Mouse (Mus musculus) CH12.LX (cell line): ENCODE measurements around the gene Gm44502. TPM values are rescaled to one million over a fixed set of nuclear protein-coding genes. Genes with fewer than 3 reads are reported as not detected.

Source experiments
- DNase-seq: peaks from one replicate; pipeline ENCODE4 v3.0.0-alpha.2; 2013; ENCODE audit errors: extremely low read depth
- H3K27ac ChIP-seq: 2 replicates; pipeline ENCODE4 v1.5.1; 2012; ENCODE audit warnings: low read depth, mild to moderate bottlenecking, control low read depth, moderate library complexity; ENCODE audit not compliant: insufficient read depth
- H3K27me3 ChIP-seq: replicated peaks from 2 replicates; pipeline ENCODE3; 2012; ENCODE audit warnings: inconsistent platforms
- H3K36me3 ChIP-seq, 2 experiments: replicated peaks in 1 of 2; 2 replicates each; pipeline versions ENCODE3 to v1.6.1; 2012; ENCODE audit warnings: inconsistent platforms in 1 of 2, low read length in 1 of 2, mild to moderate bottlenecking in 1 of 2, mixed read lengths in 1 of 2, moderate library complexity in 1 of 2; ENCODE audit not compliant: control insufficient read depth in 1 of 2, insufficient read depth in 1 of 2
- H3K4me1 ChIP-seq, 2 experiments: 2 replicates each; pipeline ENCODE4 v1.6.1; 2012; ENCODE audit warnings: inconsistent platforms in 1 of 2, moderate library complexity in 1 of 2; ENCODE audit not compliant: insufficient read depth in 2 of 2, control insufficient read depth in 1 of 2
- H3K4me2 ChIP-seq: 2 replicates; pipeline ENCODE4 v1.6.1; 2012; ENCODE audit warnings: low read depth, mild to moderate bottlenecking, control low read depth; ENCODE audit not compliant: poor library complexity, insufficient read depth, severe bottlenecking
- H3K4me3 ChIP-seq, 3 experiments: fragments of 150-350 bp in 1 of 3; sonication (generic) in 1 of 3; replicated peaks in 1 of 3; 2 replicates each; pipeline versions ENCODE3 to v1.5.1; 2011 to 2012; ENCODE audit warnings: low read depth in 2 of 3, low read length in 2 of 3, mild to moderate bottlenecking in 2 of 3, moderate library complexity in 2 of 3, control low read depth in 1 of 3, improper control_type of control experiment in 1 of 3, inconsistent platforms in 1 of 3, mixed read lengths in 1 of 3; ENCODE audit not compliant: poor library complexity in 1 of 3
- H3K79me2 ChIP-seq: replicated peaks from 2 replicates; pipeline ENCODE4 v1.6.1; 2012; ENCODE audit warnings: mild to moderate bottlenecking, moderate library complexity; ENCODE audit not compliant: control insufficient read depth, poor library complexity, insufficient read depth, severe bottlenecking; ENCODE audit errors: extremely low read depth
- H3K9ac ChIP-seq: 2 replicates; pipeline ENCODE4 v1.6.1; 2012; ENCODE audit warnings: low read depth, mild to moderate bottlenecking, control low read depth, moderate library complexity; ENCODE audit not compliant: insufficient read depth
- H3K9me3 ChIP-seq: replicated peaks from 2 replicates; pipeline ENCODE3; 2012; ENCODE audit warnings: low read length, inconsistent platforms, mixed read lengths
- CHD1 ChIP-seq: IDR thresholded peaks from 2 replicates; pipeline ENCODE4 v1.6.1; 2012; ENCODE audit warnings: low read depth, low read length, improper control_type of control experiment, inconsistent platforms
- ELF1 ChIP-seq: IDR thresholded peaks from 2 replicates; pipeline ENCODE4 v1.6.1; 2014; ENCODE audit warnings: low read depth, mild to moderate bottlenecking, inconsistent platforms, low read length, improper control_type of control experiment
- EP300 ChIP-seq: IDR thresholded peaks from 2 replicates; pipeline ENCODE4 v1.6.1; 2011; ENCODE audit warnings: low read length, improper control_type of control experiment
- ETS1 ChIP-seq: conservative IDR thresholded peaks from 2 replicates; pipeline ENCODE4 v1.6.1; 2012; ENCODE audit warnings: low read depth, mild to moderate bottlenecking, inconsistent platforms, low read length, improper control_type of control experiment, moderate library complexity
- IRF4 ChIP-seq: IDR thresholded peaks from 2 replicates; pipeline ENCODE4 v1.6.1; 2014; ENCODE audit warnings: low read depth, mild to moderate bottlenecking, inconsistent platforms, low read length, improper control_type of control experiment
- JUN ChIP-seq: IDR thresholded peaks from 2 replicates; pipeline ENCODE4 v1.6.1; 2011; ENCODE audit warnings: low read depth, mild to moderate bottlenecking, low read length, improper control_type of control experiment, moderate library complexity; ENCODE audit not compliant: insufficient read depth
- JUND ChIP-seq: conservative IDR thresholded peaks from 2 replicates; pipeline ENCODE4 v1.6.1; 2011; ENCODE audit warnings: low read depth, low read length, improper control_type of control experiment
- MAFK ChIP-seq: IDR thresholded peaks from 2 replicates; pipeline ENCODE4 v1.6.1; 2011; ENCODE audit warnings: low read length, improper control_type of control experiment; ENCODE audit not compliant: insufficient replicate concordance
- MAX ChIP-seq: IDR thresholded peaks from 2 replicates; pipeline ENCODE4 v1.6.1; 2011; ENCODE audit warnings: low read length, improper control_type of control experiment
- MXI1 ChIP-seq: IDR thresholded peaks from 2 replicates; pipeline ENCODE4 v1.6.1; 2011; ENCODE audit warnings: mild to moderate bottlenecking, low read depth, low read length, improper control_type of control experiment
- MYC ChIP-seq: IDR thresholded peaks from 2 replicates; pipeline ENCODE4 v1.6.1; 2011; ENCODE audit warnings: low read depth, mild to moderate bottlenecking, improper control_type of control experiment, low read length
- NELFE ChIP-seq: IDR thresholded peaks from 2 replicates; pipeline ENCODE4 v1.6.1; 2011; ENCODE audit warnings: low read depth, low read length, improper control_type of control experiment
- PAX5 ChIP-seq: IDR thresholded peaks from 2 replicates; pipeline ENCODE4 v1.6.1; 2012; ENCODE audit warnings: low read length, inconsistent platforms, mixed read lengths
- POLR2A ChIP-seq: IDR thresholded peaks from 2 replicates; pipeline ENCODE4 v1.6.1; 2011; ENCODE audit warnings: low read depth, mild to moderate bottlenecking, improper control_type of control experiment, low read length
- POLR2AphosphoS2 ChIP-seq: IDR thresholded peaks from 2 replicates; pipeline ENCODE4 v1.6.1; 2011; ENCODE audit warnings: low read depth, low read length, improper control_type of control experiment
- RCOR1 ChIP-seq: conservative IDR thresholded peaks from 2 replicates; pipeline ENCODE4 v1.6.1; 2012; ENCODE audit warnings: low read depth, mild to moderate bottlenecking, inconsistent platforms, low read length, improper control_type of control experiment
- SMC3 ChIP-seq: IDR thresholded peaks from 2 replicates; pipeline ENCODE4 v1.6.1; 2011; ENCODE audit warnings: low read depth, low read length, improper control_type of control experiment
- ZC3H11A ChIP-seq: IDR thresholded peaks from 2 replicates; pipeline ENCODE4 v1.6.1; 2012; ENCODE audit warnings: low read depth, mild to moderate bottlenecking, inconsistent platforms, low read length, improper control_type of control experiment
- ZKSCAN1 ChIP-seq: IDR thresholded peaks from 2 replicates; pipeline ENCODE4 v1.6.1; 2012; ENCODE audit warnings: low read depth, inconsistent platforms, low read length, improper control_type of control experiment, borderline replicate concordance
- ZNF384 ChIP-seq: IDR thresholded peaks from 2 replicates; pipeline ENCODE4 v1.6.1; 2012; ENCODE audit warnings: low read depth, low read length, improper control_type of control experiment, inconsistent platforms
- dilution Hi-C: fragments of 300-500 bp; cut with MboI; formaldehyde crosslinking; loops from 2 replicates; pipeline ENCODE4 v1.14.3; 2020; ENCODE audit warnings: low sequenced_read_pairs; ENCODE audit not compliant: extremely low pct_unique_long_range_greater_than_20kb, extremely low pct_ligation_motif_present
- in situ Hi-C: fragments of 300-500 bp; cut with MboI; formaldehyde crosslinking; loops from 3 replicates; pipeline ENCODE4 v1.14.3; 2019; ENCODE audit warnings: low sequenced_read_pairs, low pct_ligation_motif_present, low pct_unique_long_range_greater_than_20kb, mixed read lengths
- polyA plus RNA-seq: library from polyadenylated mRNA; unstranded; fragments of >175 nt; gene quantifications from 2 replicates; pipeline ENCODE4 v1.2.1, GENCODE M21; 2012; ENCODE audit warnings: low read depth; ENCODE audit not compliant: insufficient read length
- total RNA-seq, 2 experiments: library from RNA; depleted of rRNA; stranded (reverse); fragments of 300-350 nt in 1 of 2; fragments of >200 nt in 1 of 2; gene quantifications; 2 replicates each; pipeline ENCODE4 v1.2.3; 2012 to 2014

Gene Gm44502
- total and polyA plus RNA-seq, 3 experiments = 0.13 to 0.15 TPM; not detected in 1

- Histone ChIP-seq H3K9ac (no peak overlapping the region), H3K4me2 (no peak overlapping the region), H3K9me3 (no peaks in the 10 kb centered on the region), H3K4me1 (peaks cover 8 to 29% of the 10 kb centered on the region in 2 experiments; a peak in 3 of 4 replicates), H3K36me3 (peaks cover 0 to 24% of the 10 kb centered on the region in 2 experiments), H3K79me2 (no peaks in the 10 kb centered on the region), H3K4me3 (no peak overlapping the region), H3K27me3 (no peaks in the 10 kb centered on the region), H3K27ac (no peak overlapping the region)
- in situ Hi-C loops (no loop called here), dilution Hi-C loops (no loop called here)
- TF ChIP-seq JUN (no peak), ZKSCAN1 (no peak), NELFE (no peak), CHD1 (no peak)
- DNase-seq = no peak
Observed at GRCm38 (mm10) chr15:89473921-89474320, 44.4 kb upstream of the Gm44502 start.

DNA sequence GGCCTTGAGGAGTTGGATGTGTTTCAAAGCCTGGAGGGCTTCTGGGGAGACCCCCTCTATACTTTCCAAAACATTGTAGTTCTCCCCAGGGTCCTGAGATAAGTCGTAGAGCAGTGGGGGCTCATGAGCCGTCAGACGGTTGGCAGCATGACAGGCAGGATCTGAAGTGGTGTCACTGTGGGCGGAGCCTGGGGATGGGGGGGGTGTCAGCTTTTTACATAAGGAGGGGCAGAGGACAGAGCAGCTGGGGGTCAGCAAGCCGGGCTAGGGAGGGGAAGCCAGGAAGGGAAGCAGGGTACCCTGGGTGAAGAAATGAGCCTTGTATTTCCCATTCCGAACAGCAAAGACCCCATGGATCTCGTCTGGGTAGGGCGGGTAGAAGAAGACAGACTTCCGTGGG, 43.9 kb upstream of the Gm44502 start:
- no peaks in the 10 kb centered on the region for H3K27me3 ChIP-seq
- H3K4me1 ChIP-seq = peaks cover 8 to 25% of the 10 kb centered on the region in 2 experiments; a peak in 3 of 4 replicates
- H3K36me3 ChIP-seq = peaks cover 0 to 22% of the 10 kb centered on the region in 2 experiments
- no peak for TF ChIP-seq IRF4
- no peak for TF ChIP-seq ZC3H11A
- TF ChIP-seq POLR2A = no peak
- TF ChIP-seq JUN = no peak
- TF ChIP-seq PAX5 = no peak
- no peak for TF ChIP-seq MAFK
- no peak for TF ChIP-seq JUND
- TF ChIP-seq NELFE = no peak
- TF ChIP-seq SMC3 = no peak
- TF ChIP-seq MXI1 = no peak
- TF ChIP-seq MYC = no peak
- TF ChIP-seq POLR2AphosphoS2 = no peak
- TF ChIP-seq ETS1 = no peak
- TF ChIP-seq ELF1 = no peak
- no peak for TF ChIP-seq ZNF384
- no peak for TF ChIP-seq EP300
- TF ChIP-seq MAX = no peak
- no peak for TF ChIP-seq RCOR1
- no peak overlapping the region for H3K9ac ChIP-seq
- dilution Hi-C loops = no loop called here
- no peaks in the 10 kb centered on the region for H3K9me3 ChIP-seq
- no peak overlapping the region for H3K4me2 ChIP-seq
- in situ Hi-C loops = no loop called here
- no peak overlapping the region for H3K4me3 ChIP-seq
- no peak overlapping the region for H3K27ac ChIP-seq
- no peak for DNase-seq
- H3K79me2 ChIP-seq = no peaks in the 10 kb centered on the region
